Mouse (Mus musculus) myocyte (in vitro differentiated cells): ENCODE measurements around the gene Sh3pxd2a. TPM values are rescaled to one million over a fixed set of nuclear protein-coding genes. Genes with fewer than 3 reads are reported as not detected.

Experiments
- H3K27me3 ChIP-seq: one replicate; pipeline ENCODE4 v1.6.1; 2011; ENCODE audit not compliant: control insufficient read depth, insufficient read depth, insufficient read length
- H3K36me3 ChIP-seq: one replicate; pipeline ENCODE4 v1.6.1; 2011; ENCODE audit not compliant: control insufficient read depth, insufficient read depth
- H3K4me2 ChIP-seq: one replicate; pipeline ENCODE4 v1.6.1; 2011; ENCODE audit warnings: low read depth, control low read depth
- H3K4me3 ChIP-seq: one replicate; pipeline ENCODE4 v1.5.1; 2011; ENCODE audit warnings: mild to moderate bottlenecking, control low read depth, moderate library complexity
- H3K79me2 ChIP-seq: one replicate; pipeline ENCODE4 v1.6.1; 2011; ENCODE audit not compliant: control insufficient read depth, insufficient read depth
- H3ac ChIP-seq: one replicate; pipeline ENCODE4 v1.6.1; 2011; ENCODE audit not compliant: control insufficient read depth, insufficient read length
- CEBPB ChIP-seq: IDR thresholded peaks from 2 replicates; pipeline ENCODE4 v1.6.1; 2011; ENCODE audit warnings: mild to moderate bottlenecking, moderate library complexity; ENCODE audit not compliant: poor library complexity, insufficient read depth, severe bottlenecking
- E2F4 ChIP-seq: IDR thresholded peaks from one replicate; pipeline ENCODE4 v1.6.1; 2011; ENCODE audit warnings: mild to moderate bottlenecking, control low read depth, moderate library complexity; ENCODE audit not compliant: insufficient read depth
- MAX ChIP-seq: IDR thresholded peaks from one replicate; pipeline ENCODE4 v1.6.1; 2011; ENCODE audit warnings: low read depth, mild to moderate bottlenecking, control low read depth
- MYOD1 ChIP-seq, 3 experiments: IDR thresholded peaks; one replicate each; pipeline ENCODE4 v1.6.1; 2011; ENCODE audit warnings: control low read depth in 2 of 3, low read depth in 2 of 3, mild to moderate bottlenecking in 2 of 3, moderate library complexity in 1 of 3; ENCODE audit not compliant: insufficient read length in 2 of 3, control insufficient read depth in 1 of 3
- MYOG ChIP-seq, 3 experiments: IDR thresholded peaks; one replicate each; pipeline ENCODE4 v1.6.1; 2011; ENCODE audit warnings: control low read depth in 2 of 3, low read depth in 2 of 3, mild to moderate bottlenecking in 2 of 3; ENCODE audit not compliant: insufficient read length in 2 of 3, control insufficient read depth in 1 of 3, insufficient read depth in 1 of 3
- POLR2A ChIP-seq: IDR thresholded peaks from one replicate; pipeline ENCODE4 v1.6.1; 2011; ENCODE audit warnings: low read depth, mild to moderate bottlenecking, control low read depth, moderate library complexity; ENCODE audit not compliant: insufficient read length
- POLR2AphosphoS2 ChIP-seq: IDR thresholded peaks from one replicate; pipeline ENCODE4 v1.6.1; 2011; ENCODE audit warnings: low read depth, control low read depth; ENCODE audit not compliant: insufficient read length
- REST ChIP-seq: IDR thresholded peaks from one replicate; pipeline ENCODE4 v1.6.1; 2011; ENCODE audit warnings: mild to moderate bottlenecking, control low read depth, moderate library complexity; ENCODE audit not compliant: insufficient read depth, insufficient read length
- SRF ChIP-seq: IDR thresholded peaks from one replicate; pipeline ENCODE4 v1.6.1; 2011; ENCODE audit warnings: low read depth; ENCODE audit not compliant: control insufficient read depth, insufficient read length
- TCF12 ChIP-seq: IDR thresholded peaks from one replicate; pipeline ENCODE4 v1.6.1; 2011; ENCODE audit warnings: mild to moderate bottlenecking, control low read depth; ENCODE audit not compliant: poor library complexity, insufficient read depth, severe bottlenecking
- TCF3 ChIP-seq: IDR thresholded peaks from one replicate; pipeline ENCODE4 v1.6.1; 2011; ENCODE audit warnings: low read depth, control low read depth; ENCODE audit not compliant: insufficient read length
- USF1 ChIP-seq: IDR thresholded peaks from one replicate; pipeline ENCODE4 v1.6.1; 2011; ENCODE audit warnings: low read depth, mild to moderate bottlenecking, control low read depth, moderate library complexity
- polyA plus RNA-seq: library from polyadenylated mRNA; unstranded; fragments of >200 nt; fragmentation: generic; extraction: Trizol; gene quantifications from one replicate; pipeline ENCODE4 v1.2.1, GENCODE M21; 2012; ENCODE audit warnings: missing spikeins

The Sh3pxd2a gene
- polyA plus RNA-seq, 1 experiment: 59.5 TPM

- no peaks in the 10 kb centered on the region for H3K27me3 ChIP-seq
- no peaks in the 10 kb centered on the region for H3K79me2 ChIP-seq
- H3K36me3 ChIP-seq: no peaks in the 10 kb centered on the region
- no peak overlapping the region for H3ac ChIP-seq
- no peak overlapping the region for H3K4me3 ChIP-seq
- TF ChIP-seq MYOD1 (IDR thresholded peaks at IDR 0.05; ENCODE audit: control insufficient read depth in 1 of 3, insufficient read length in 2 of 3, low read depth in 2 of 3) (peak; percentile 38 to 87 (median 78)), TCF3 (peak; percentile 58), E2F4 (no peak), POLR2AphosphoS2 (no peak), TCF12 (peak; percentile 81), MYOG (IDR thresholded peaks at IDR 0.05; ENCODE audit: control insufficient read depth in 1 of 3, insufficient read depth in 1 of 3, insufficient read length in 2 of 3, low read depth in 2 of 3) (peak; percentile 89 to 96 (median 90)), POLR2A (no peak)
- peak overlapping the region; percentile 22 for H3K4me2 ChIP-seq
Observed at GRCm38 (mm10) chr19:47491853-47492252, 27.7 kb upstream of the Sh3pxd2a start.

- H3K4me3 ChIP-seq: no peak overlapping the region
- H3ac ChIP-seq: no peak overlapping the region
- TF ChIP-seq TCF3 (no peak), MAX (no peak), REST (no peak), CEBPB (no peak), POLR2AphosphoS2 (no peak), POLR2A (no peak), MYOD1 (IDR thresholded peaks at IDR 0.05; ENCODE audit: control insufficient read depth in 1 of 3, insufficient read length in 2 of 3, low read depth in 2 of 3) (no peak), USF1 (no peak), SRF (no peak), TCF12 (no peak), MYOG (IDR thresholded peaks at IDR 0.05; ENCODE audit: control insufficient read depth in 1 of 3, insufficient read depth in 1 of 3, insufficient read length in 2 of 3, low read depth in 2 of 3) (no peak), E2F4 (no peak)
- H3K27me3 ChIP-seq: no peaks in the 10 kb centered on the region
- no peaks in the 10 kb centered on the region for H3K79me2 ChIP-seq
- no peak overlapping the region for H3K4me2 ChIP-seq
- no peaks in the 10 kb centered on the region for H3K36me3 ChIP-seq
Observed at GRCm38 (mm10) chr19:47489233-47489632, 25.0 kb upstream of the Sh3pxd2a start.

DNA sequence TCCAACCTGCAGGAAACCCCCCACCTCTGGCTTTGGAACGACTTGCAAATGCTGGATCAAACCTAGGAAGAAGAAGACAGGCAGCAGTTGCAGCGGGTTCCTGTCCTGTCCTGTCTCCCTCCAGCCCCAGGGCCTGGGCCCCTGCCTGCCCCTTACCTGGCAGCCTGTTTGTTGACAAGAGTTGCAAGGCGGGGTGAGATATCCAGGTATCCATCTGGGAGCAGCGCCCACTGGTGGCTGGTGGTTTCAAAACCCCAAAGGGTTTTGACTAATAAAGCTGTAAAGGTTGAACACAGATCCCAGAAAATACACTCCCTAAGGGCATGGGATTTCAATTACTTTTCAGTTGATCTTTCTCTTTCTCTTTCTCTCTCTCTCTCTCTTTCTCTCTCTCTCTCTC lies 24.0 kb upstream of the Sh3pxd2a start:
- no peak overlapping the region for H3ac ChIP-seq
- TF ChIP-seq MYOG (IDR thresholded peaks at IDR 0.05; ENCODE audit: control insufficient read depth in 1 of 3, insufficient read depth in 1 of 3, insufficient read length in 2 of 3, low read depth in 2 of 3) (no peak), MYOD1 (IDR thresholded peaks at IDR 0.05; ENCODE audit: control insufficient read depth in 1 of 3, insufficient read length in 2 of 3, low read depth in 2 of 3) (no peak), SRF (no peak), TCF3 (no peak), MAX (no peak), POLR2A (no peak), TCF12 (no peak), POLR2AphosphoS2 (no peak)
- peak overlapping the region; percentile 0 for H3K4me2 ChIP-seq
- H3K36me3 ChIP-seq: no peaks in the 10 kb centered on the region
- H3K27me3 ChIP-seq: no peaks in the 10 kb centered on the region
- no peaks in the 10 kb centered on the region for H3K79me2 ChIP-seq
- no peak overlapping the region for H3K4me3 ChIP-seq

- no peaks in the 10 kb centered on the region for H3K79me2 ChIP-seq
- no peaks in the 10 kb centered on the region for H3K36me3 ChIP-seq
- H3K4me3 ChIP-seq: no peak overlapping the region
- H3K4me2 ChIP-seq: peak overlapping the region; percentile 0
- H3ac ChIP-seq: no peak overlapping the region
- no peak for TF ChIP-seq E2F4
- peak; percentile 35 for TF ChIP-seq TCF3
- TF ChIP-seq MYOG (IDR thresholded peaks at IDR 0.05; ENCODE audit: control insufficient read depth in 1 of 3, insufficient read depth in 1 of 3, insufficient read length in 2 of 3, low read depth in 2 of 3): peak; percentile 72 to 97 (median 75)
- peak; percentile 26 for TF ChIP-seq TCF12
- TF ChIP-seq REST: no peak
- TF ChIP-seq MYOD1 (IDR thresholded peaks at IDR 0.05; ENCODE audit: control insufficient read depth in 1 of 3, insufficient read length in 2 of 3, low read depth in 2 of 3): peak; percentile 21 to 98 (median 90)
- H3K27me3 ChIP-seq: no peaks in the 10 kb centered on the region
Observed at GRCm38 (mm10) chr19:47487572-47487971, 23.4 kb upstream of the Sh3pxd2a start.

- no peaks in the 10 kb centered on the region for H3K27me3 ChIP-seq
- peak overlapping the region; percentile 8 for H3K4me2 ChIP-seq
- no peak overlapping the region for H3K4me3 ChIP-seq
Observed at GRCm38 (mm10) chr19:47485997-47486566, 21.9 kb upstream of the Sh3pxd2a start.

More at GRCm38 (mm10) chr19:47485997-47486566, 21.9 kb upstream of the Sh3pxd2a start:
- no peaks in the 10 kb centered on the region for H3K36me3 ChIP-seq
- TF ChIP-seq USF1 (peak; percentile 35), MYOG (IDR thresholded peaks at IDR 0.05; ENCODE audit: control insufficient read depth in 1 of 3, insufficient read depth in 1 of 3, insufficient read length in 2 of 3, low read depth in 2 of 3) (peak in 1 of 3 experiments; percentile 45), MYOD1 (IDR thresholded peaks at IDR 0.05; ENCODE audit: control insufficient read depth in 1 of 3, insufficient read length in 2 of 3, low read depth in 2 of 3) (peak in 1 of 3 experiments; percentile 24), CEBPB (no peak)
- H3ac ChIP-seq: no peak overlapping the region
- no peaks in the 10 kb centered on the region for H3K79me2 ChIP-seq
